ENCODE assay signal across 7 mouse cellular contexts in genomic region chr2:34914069-34914822, GRCm38 (mm10). TPM values are rescaled to one million over a fixed set of nuclear protein-coding genes. Genes with fewer than 3 reads are reported as not detected.
DNase-seq lines count a peak whose midpoint lies in the region; ATAC-seq and TF ChIP-seq lines count a peak whose summit lies in the region.

No protein-coding gene starts in this region.

- no peak for TF ChIP-seq CTCF in spleen, adult 2 months (IDR thresholded peaks at IDR 0.05; ENCODE audit: extremely low read depth, insufficient read depth, insufficient read length, insufficient replicate concordance)

- peak; percentile 67 for ATAC-seq in CD4-positive, CD25-positive, alpha-beta regulatory T cell, adult 4 months
- ATAC-seq in forebrain, embryonic 11.5 days (replicated peaks; ENCODE audit: low FRiP score), result peak; percentile 83
- ATAC-seq in hindbrain, embryonic 12.5 days (ENCODE audit: low FRiP score), result peak; percentile 66

- WGBS in forebrain, embryonic 11.5 days, result 3% methylated on average over 37 of the region's 50 CpGs
- WGBS in hindbrain, embryonic 12.5 days, result 3% methylated on average over 43 of the region's 50 CpGs
- 3% methylated on average over 41 of the region's 50 CpGs for WGBS in spleen, adult 2 months

- H3K9ac ChIP-seq in forebrain, embryonic 11.5 days (ENCODE audit: low read length), result peak overlapping the region; percentile 68
- H3K9ac ChIP-seq in hindbrain, embryonic 12.5 days, result peak overlapping the region; percentile 70

- no peaks in the 10 kb centered on the region for H3K36me3 ChIP-seq in forebrain, embryonic 11.5 days (ENCODE audit: control insufficient read depth, insufficient read depth, low read length)
- no peaks in the 10 kb centered on the region for H3K36me3 ChIP-seq in hindbrain, embryonic 12.5 days
- H3K36me3 ChIP-seq in megakaryocyte, embryonic 14.5 days (replicated peaks; ENCODE audit: low read length), result peaks cover 7% of the 10 kb centered on the region
- no peaks in the 10 kb centered on the region for H3K36me3 ChIP-seq in spleen, adult 2 months (ENCODE audit: control insufficient read depth, insufficient read depth, low read length)

- peak; percentile 39 for DNase-seq in R1 (ENCODE audit: low read depth, low spot score)
- peak; percentile 78 for DNase-seq in forebrain, embryonic 11.5 days (ENCODE audit: low spot score)
- DNase-seq in left cerebral cortex, postnatal 36 days (ENCODE audit: low spot score in 2 of 2), result peak; percentile 35 to 43
- peak in 1 of 2 experiments; percentile 51 for DNase-seq in spleen, adult 2 months (ENCODE audit: low read depth in 1 of 2, low spot score in 2 of 2)

- H3K27ac ChIP-seq in forebrain, embryonic 11.5 days (ENCODE audit: low read depth, low read length), result no peak overlapping the region
- H3K27ac ChIP-seq in hindbrain, embryonic 12.5 days, result no peak overlapping the region
- H3K27ac ChIP-seq in spleen, adult 2 months (ENCODE audit: insufficient read depth, low read length), result no peak overlapping the region

- H3K4me3 ChIP-seq in forebrain, embryonic 11.5 days (ENCODE audit: low read depth, low read length), result peak overlapping the region; percentile 54
- H3K4me3 ChIP-seq in hindbrain, embryonic 12.5 days, result peak overlapping the region; percentile 63
- H3K4me3 ChIP-seq in megakaryocyte, embryonic 14.5 days (replicated peaks), result peak overlapping the region; percentile 92
- peak overlapping the region; percentile 57; the same call in 1 of the 2 replicates for H3K4me3 ChIP-seq in spleen, adult 2 months (ENCODE audit: extremely low read depth, insufficient read depth, insufficient read length)

- intact Hi-C loops in left cerebral cortex, postnatal 36 days (cut with DNase I), result no loop called here

- TF ChIP-seq POLR2A in spleen, adult 2 months (IDR thresholded peaks at IDR 0.05; ENCODE audit: low read depth, low read length), result no peak; the same call in 1 of the 2 replicates

- peaks cover 6% of the 10 kb centered on the region; the same call in 1 of the 2 replicates for H3K4me1 ChIP-seq in forebrain, embryonic 11.5 days (replicated peaks; ENCODE audit: control insufficient read depth, insufficient read depth, low read length)
- H3K4me1 ChIP-seq in hindbrain, embryonic 12.5 days, result peaks cover 19% of the 10 kb centered on the region
- H3K4me1 ChIP-seq in megakaryocyte, embryonic 14.5 days, result peaks cover 27% of the 10 kb centered on the region
- peaks cover 3% of the 10 kb centered on the region; the same call in 1 of the 2 replicates for H3K4me1 ChIP-seq in spleen, adult 2 months (ENCODE audit: control insufficient read depth, insufficient read depth, insufficient read length)

- no peaks in the 10 kb centered on the region for H3K9me3 ChIP-seq in forebrain, embryonic 11.5 days (ENCODE audit: control insufficient read depth, low read length)
- H3K9me3 ChIP-seq in hindbrain, embryonic 12.5 days (replicated peaks), result no peaks in the 10 kb centered on the region
- 0 out of 2 replicates have a peak, but pooled peaks cover 3% of the 10 kb centered on the region for H3K9me3 ChIP-seq in megakaryocyte, embryonic 14.5 days

- H3K27me3 ChIP-seq in forebrain, embryonic 11.5 days (ENCODE audit: control insufficient read depth, insufficient read depth, low read length), result peaks cover 15% of the 10 kb centered on the region; the same call in 1 of the 2 replicates
- peaks cover 43% of the 10 kb centered on the region for H3K27me3 ChIP-seq in hindbrain, embryonic 12.5 days
- peaks cover 80% of the 10 kb centered on the region for H3K27me3 ChIP-seq in megakaryocyte, embryonic 14.5 days (replicated peaks)
- no peaks in the 10 kb centered on the region for H3K27me3 ChIP-seq in spleen, adult 2 months (ENCODE audit: control insufficient read depth, insufficient read depth, low read length)

- H3K4me2 ChIP-seq in forebrain, embryonic 11.5 days (ENCODE audit: low read depth, low read length, severe bottlenecking), result peak overlapping the region; percentile 95
- H3K4me2 ChIP-seq in hindbrain, embryonic 12.5 days (replicated peaks), result peak overlapping the region; percentile 99

RNA-seq across cellular contexts. Expression of gene Phf19, which starts 0.4 kb away (rescaled TPM):
- 1 to 10 TPM; 1.9 TPM for polyA plus RNA-seq in CD4-positive, CD25-positive, alpha-beta regulatory T cell, adult 4 months (2017; shearing (Covaris generic))
- polyA plus RNA-seq in forebrain, embryonic 11.5 days (2014; fragmentation: Nextera tagmentation; extraction: Ambion mirVana), result 4.4 and 6.5 TPM in 2 replicates
- 1.6 TPM in 2 replicates for polyA plus RNA-seq in hindbrain, embryonic 12.5 days (2016; fragmentation: Nextera tagmentation; extraction: Ambion mirVana)
- total RNA-seq in left cerebral cortex, postnatal 36 days (2021), result 1 to 10 TPM in 1 of 2 experiments, under 1 TPM in 1; 0.29 to 1.4 TPM
- 1.2 TPM in 1 of 2 replicates, not detected in the other for polyA plus RNA-seq in megakaryocyte, embryonic 14.5 days (2012; ENCODE audit: insufficient read depth, low replicate concordance)
- 3.7 and 4.7 TPM in 2 replicates for polyA plus RNA-seq in spleen, adult 2 months (2012; rRNA removed)

RNA-seq across cellular contexts. Expression of gene Psmd5, which starts 39.5 kb away (rescaled TPM):
- polyA plus RNA-seq in CD4-positive, CD25-positive, alpha-beta regulatory T cell, adult 4 months (2017; shearing (Covaris generic)), result 10 to 100 TPM; 70.7 to 89.2 TPM
- 117 and 127 TPM in 2 replicates for polyA plus RNA-seq in forebrain, embryonic 11.5 days (2014; fragmentation: Nextera tagmentation; extraction: Ambion mirVana)
- 92.0 and 97.1 TPM in 2 replicates for polyA plus RNA-seq in hindbrain, embryonic 12.5 days (2016; fragmentation: Nextera tagmentation; extraction: Ambion mirVana)
- 10 to 100 TPM; 35.7 to 35.9 TPM for total RNA-seq in left cerebral cortex, postnatal 36 days (2021)
- polyA plus RNA-seq in megakaryocyte, embryonic 14.5 days (2012; ENCODE audit: insufficient read depth, low replicate concordance), result 2.9 and 3.4 TPM in 2 replicates
- 5.8 and 6.9 TPM in 2 replicates for polyA plus RNA-seq in spleen, adult 2 months (2012; rRNA removed)

RNA-seq across cellular contexts. Expression of gene Cutal, which starts 40.0 kb away (rescaled TPM):
- not detected for polyA plus RNA-seq in CD4-positive, CD25-positive, alpha-beta regulatory T cell, adult 4 months (2017; shearing (Covaris generic))
- polyA plus RNA-seq in forebrain, embryonic 11.5 days (2014; fragmentation: Nextera tagmentation; extraction: Ambion mirVana), result not detected in 2 replicates
- polyA plus RNA-seq in hindbrain, embryonic 12.5 days (2016; fragmentation: Nextera tagmentation; extraction: Ambion mirVana), result 0.23 TPM in 1 of 2 replicates, not detected in the other
- total RNA-seq in left cerebral cortex, postnatal 36 days (2021), result under 1 TPM; 0.37 to 0.93 TPM
- not detected in 2 replicates for polyA plus RNA-seq in megakaryocyte, embryonic 14.5 days (2012; ENCODE audit: insufficient read depth, low replicate concordance)
- 0.59 TPM in 1 of 2 replicates, not detected in the other for polyA plus RNA-seq in spleen, adult 2 months (2012; rRNA removed)

RNA-seq across cellular contexts. Expression of gene Traf1, which starts 47.3 kb away (rescaled TPM):
- 100 to 1,000 TPM; 300 to 441 TPM for polyA plus RNA-seq in CD4-positive, CD25-positive, alpha-beta regulatory T cell, adult 4 months (2017; shearing (Covaris generic))
- polyA plus RNA-seq in forebrain, embryonic 11.5 days (2014; fragmentation: Nextera tagmentation; extraction: Ambion mirVana), result 0.33 and 0.37 TPM in 2 replicates
- polyA plus RNA-seq in hindbrain, embryonic 12.5 days (2016; fragmentation: Nextera tagmentation; extraction: Ambion mirVana), result 1.1 and 2.3 TPM in 2 replicates
- total RNA-seq in left cerebral cortex, postnatal 36 days (2021), result 1 to 10 TPM; 1.2 to 1.4 TPM
- polyA plus RNA-seq in megakaryocyte, embryonic 14.5 days (2012; ENCODE audit: insufficient read depth, low replicate concordance), result 0.44 TPM in 1 of 2 replicates, not detected in the other
- 64.4 and 72.8 TPM in 2 replicates for polyA plus RNA-seq in spleen, adult 2 months (2012; rRNA removed)
